Mouse (Mus musculus) limb, embryonic 14.5 days (tissue): Measurements from ENCODE around the gene Rnaseh2a. TPM values are rescaled to one million over a fixed set of nuclear protein-coding genes. Genes with fewer than 3 reads are reported as not detected.

Source experiments
- ATAC-seq: fragments of 200-750 bp; cut with Nextera tagmentation; 2 replicates; pipeline ENCODE4 v1.8.0; 2017; ENCODE audit warnings: low read depth, moderate number of reproducible peaks, moderate TSS enrichment; ENCODE audit not compliant: low FRiP score
- DNase-seq: peaks from one replicate; pipeline ENCODE4 v3.0.0-alpha.2; 2015; ENCODE audit warnings: low spot score
- H3K27ac ChIP-seq: fragments of 300-500 bp; sonication (generic); replicated peaks from 2 replicates; pipeline ENCODE4 v1.5.1; 2014; ENCODE audit warnings: low read depth, mild to moderate bottlenecking, low read length, moderate library complexity, mixed read lengths
- H3K27me3 ChIP-seq: fragments of 300-500 bp; sonication (generic); 2 replicates; pipeline ENCODE4 v1.6.1; 2014; ENCODE audit warnings: low read length, mixed read lengths; ENCODE audit not compliant: control insufficient read depth, insufficient read depth
- H3K36me3 ChIP-seq: fragments of 300-500 bp; sonication (generic); 2 replicates; pipeline ENCODE4 v1.6.1; 2014; ENCODE audit warnings: mild to moderate bottlenecking, low read length, moderate library complexity, mixed read lengths; ENCODE audit not compliant: control insufficient read depth, insufficient read depth
- H3K4me1 ChIP-seq: fragments of 300-500 bp; sonication (generic); 2 replicates; pipeline ENCODE4 v1.6.1; 2014; ENCODE audit warnings: antibody characterized with exemption, low read length, mixed read lengths; ENCODE audit not compliant: control insufficient read depth, insufficient read depth
- H3K4me2 ChIP-seq: fragments of 300-500 bp; sonication (generic); replicated peaks from 2 replicates; pipeline ENCODE4 v1.6.1; 2014; ENCODE audit warnings: low read depth, mild to moderate bottlenecking, low read length, moderate library complexity; ENCODE audit not compliant: severe bottlenecking
- H3K4me3 ChIP-seq: fragments of 300-500 bp; sonication (generic); replicated peaks from 2 replicates; pipeline ENCODE4 v1.5.1; 2014; ENCODE audit warnings: low read length
- H3K9ac ChIP-seq: fragments of 300-500 bp; sonication (generic); 2 replicates; pipeline ENCODE4 v1.6.1; 2014; ENCODE audit warnings: mild to moderate bottlenecking, low read depth, low read length, moderate library complexity; ENCODE audit not compliant: severe bottlenecking
- H3K9me3 ChIP-seq: fragments of 300-500 bp; sonication (generic); 2 replicates; pipeline ENCODE4 v1.6.1; 2016; ENCODE audit warnings: low read length; ENCODE audit not compliant: control insufficient read depth
- POLR2A ChIP-seq: fragments of 200-500 bp; IDR thresholded peaks from 2 replicates; pipeline ENCODE4 v1.8.0; 2012; ENCODE audit warnings: inconsistent platforms, mild to moderate bottlenecking, moderate library complexity, borderline replicate concordance; ENCODE audit not compliant: insufficient read depth, insufficient read length; ENCODE audit errors: extremely low read depth
- WGBS: fragments of 180-500 bp; shearing (Covaris S2); extraction: QIAGEN DNeasy Blood & Tissue Kit; methylation state at CpG from one replicate; pipeline ENCODE4 v1.1.7; 2014; 5-methylcytosine and 5-hydroxymethylcytosine counted together
- polyA plus RNA-seq, 2 experiments: library from polyadenylated mRNA; depleted of rRNA in 1 of 2; stranded (reverse) in 1 of 2; unstranded in 1 of 2; fragments of >200 nt; fragmentation: Nextera tagmentation in 1 of 2; extraction: Ambion mirVana in 1 of 2; gene quantifications; 2 replicates each; pipeline versions ENCODE4 v1.2.1 to v1.2.3; 2012 to 2014

Rnaseh2a gene
- polyA plus RNA-seq, 2 experiments, result 60.8 to 90.8 TPM

DNA sequence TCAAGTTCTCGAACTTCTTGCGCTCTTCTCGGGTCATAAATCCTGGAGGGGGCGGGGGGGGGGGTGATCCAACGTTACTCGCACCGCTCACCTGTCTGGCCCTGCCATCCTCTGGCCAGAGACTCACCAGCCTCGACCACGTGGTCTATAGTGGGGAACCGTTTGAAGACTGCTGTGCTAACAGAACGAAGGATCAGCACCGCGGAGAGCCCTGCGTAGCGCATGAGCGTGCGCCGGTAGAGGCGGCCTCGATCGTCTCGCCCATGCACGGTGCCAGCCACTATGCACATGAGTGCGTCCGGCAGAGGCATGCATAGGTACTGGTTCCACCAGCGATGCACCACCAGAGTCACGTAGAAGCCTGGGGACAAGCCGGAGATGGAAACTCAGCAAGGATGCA lies 41.7 kb upstream of the Rnaseh2a start:
- H3K9me3 ChIP-seq, result no peaks in the 10 kb centered on the region
- WGBS, result 17% methylated on average over 28 of the region's 28 CpGs
- no peak overlapping the region for H3K27ac ChIP-seq
- H3K4me3 ChIP-seq, result no peak overlapping the region
- ATAC-seq (no peak), DNase-seq (no peak)
- H3K27me3 ChIP-seq, result peaks cover 43% of the 10 kb centered on the region
- H3K36me3 ChIP-seq, result no peaks in the 10 kb centered on the region
- H3K4me1 ChIP-seq, result no peaks in the 10 kb centered on the region
- H3K4me2 ChIP-seq, result no peak overlapping the region
- no peak overlapping the region for H3K9ac ChIP-seq
- TF ChIP-seq POLR2A, result no peak

GRCm38 (mm10) chr8:85007686-85008085 lies 38.1 kb upstream of the Rnaseh2a start:
- Histone ChIP-seq H3K36me3 (no peaks in the 10 kb centered on the region; the same call in 1 of the 2 replicates), H3K27me3 (peaks cover 29% of the 10 kb centered on the region), H3K4me3 (no peak overlapping the region), H3K9ac (no peak overlapping the region), H3K27ac (no peak overlapping the region), H3K9me3 (no peaks in the 10 kb centered on the region), H3K4me1 (no peaks in the 10 kb centered on the region), H3K4me2 (no peak overlapping the region)
- no peak for DNase-seq
- TF ChIP-seq POLR2A, result no peak
- no peak for ATAC-seq
- 23% methylated on average over 15 of the region's 25 CpGs for WGBS

DNA sequence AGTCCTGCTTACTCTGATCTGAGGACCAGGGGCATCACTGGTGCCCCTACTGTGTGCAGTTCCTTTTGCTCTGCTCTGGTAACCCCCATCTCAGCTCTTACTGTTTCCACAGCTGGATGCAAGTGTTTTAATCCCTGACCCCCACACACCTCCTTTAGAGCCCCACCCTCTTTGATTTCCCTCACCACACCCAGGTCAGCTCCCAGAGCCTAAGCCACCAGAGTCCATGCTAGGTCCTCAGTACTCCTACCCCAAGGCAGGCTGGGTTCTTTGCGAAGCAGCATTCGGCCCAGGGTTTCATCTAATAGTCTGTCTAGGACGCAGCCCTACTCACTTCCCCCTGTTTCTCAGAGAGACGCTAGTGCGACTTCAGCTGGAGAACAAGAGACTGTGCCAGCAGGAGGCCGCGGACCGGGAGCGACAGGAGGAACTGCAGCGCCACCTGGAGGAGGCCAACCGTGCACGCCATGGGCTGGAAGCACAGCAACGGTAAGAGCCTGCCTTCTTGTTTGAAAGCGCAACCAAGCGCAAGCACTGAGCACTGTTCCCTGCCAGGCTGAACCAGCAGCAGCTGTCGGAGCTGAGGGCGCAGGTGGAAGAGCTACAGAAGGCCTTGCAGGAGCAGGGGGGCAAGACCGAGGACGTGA lies 28.2 kb upstream of the Rnaseh2a start:
- 0 out of 2 replicates have a peak, but pooled peaks have one; percentile 15 for TF ChIP-seq POLR2A
- no peaks in the 10 kb centered on the region for H3K9me3 ChIP-seq
- no peaks in the 10 kb centered on the region for H3K27me3 ChIP-seq
- no peak overlapping the region for H3K4me3 ChIP-seq
- H3K9ac ChIP-seq, result no peak overlapping the region
- H3K27ac ChIP-seq, result no peak overlapping the region
- 0 out of 2 replicates have a peak overlapping the region, but pooled peaks have one; percentile 6 for H3K4me2 ChIP-seq
- peak; percentile 80 for DNase-seq
- WGBS, result 10% methylated on average over 19 of the region's 19 CpGs
- H3K4me1 ChIP-seq, result no peaks in the 10 kb centered on the region; the same call in 1 of the 2 replicates
- H3K36me3 ChIP-seq, result peaks cover 6% of the 10 kb centered on the region; the same call in 1 of the 2 replicates
- ATAC-seq, result peak; percentile 48; the same call in 1 of the 2 replicates

DNA sequence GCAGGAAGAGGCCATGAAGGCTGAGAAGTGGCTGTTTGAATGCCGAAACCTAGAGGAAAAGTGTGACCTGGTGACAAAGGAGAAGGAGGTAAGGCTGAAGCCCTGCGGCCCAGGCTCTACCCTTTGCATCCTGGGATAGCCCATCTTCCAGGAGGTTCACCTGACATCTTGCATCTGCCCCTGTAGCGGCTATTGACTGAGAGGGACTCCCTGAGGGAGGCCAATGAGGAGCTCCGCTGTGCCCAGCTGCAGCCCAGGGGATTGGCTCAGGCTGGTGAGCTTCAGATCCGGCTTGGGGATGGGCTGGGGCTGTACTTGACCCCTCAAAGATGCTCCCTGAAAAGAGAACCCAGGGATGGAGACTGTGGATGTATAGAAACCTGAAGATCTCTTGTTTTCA lies 27.4 kb upstream of the Rnaseh2a start:
- H3K9me3 ChIP-seq, result no peaks in the 10 kb centered on the region
- no peak overlapping the region for H3K9ac ChIP-seq
- H3K4me3 ChIP-seq, result no peak overlapping the region
- no peak for ATAC-seq
- H3K27me3 ChIP-seq, result no peaks in the 10 kb centered on the region
- H3K36me3 ChIP-seq, result 0 out of 2 replicates have a peak, but pooled peaks cover 6% of the 10 kb centered on the region
- H3K27ac ChIP-seq, result no peak overlapping the region
- 77% methylated on average over 5 of the region's 5 CpGs for WGBS
- no peak for TF ChIP-seq POLR2A
- DNase-seq, result no peak
- no peaks in the 10 kb centered on the region; the same call in 1 of the 2 replicates for H3K4me1 ChIP-seq
- no peak overlapping the region for H3K4me2 ChIP-seq

- Histone ChIP-seq H3K27me3 (no peaks in the 10 kb centered on the region), H3K36me3 (0 out of 2 replicates have a peak, but pooled peaks cover 6% of the 10 kb centered on the region), H3K4me3 (no peak overlapping the region), H3K4me2 (no peak overlapping the region), H3K9ac (no peak overlapping the region), H3K27ac (no peak overlapping the region), H3K9me3 (no peaks in the 10 kb centered on the region), H3K4me1 (peaks cover 4% of the 10 kb centered on the region)
- ATAC-seq (peak; percentile 61), DNase-seq (peak; percentile 50)
- 17% methylated on average over 24 of the region's 25 CpGs for WGBS
- no peak for TF ChIP-seq POLR2A
These were observed 26.1 kb upstream of the Rnaseh2a start for GRCm38 (mm10) chr8:84995680-84996079.
